Mouse (Mus musculus) brown adipose tissue, adult 24 weeks (tissue): Measurements from ENCODE around the gene Slc12a7. TPM values are rescaled to one million over a fixed set of nuclear protein-coding genes. Genes with fewer than 3 reads are reported as not detected.
"Not testable (repeated sequence)": the region's sequence is repeated elsewhere in the genome, so short reads cannot be mapped to it uniquely, and the experiment has no call there.

Source experiments
- H3K27ac ChIP-seq: fragments of 200-500 bp; replicated peaks from 2 replicates; pipeline ENCODE4 v1.5.1; 2012; ENCODE audit warnings: low read depth, mild to moderate bottlenecking, low read length
- H3K4me1 ChIP-seq: fragments of 200-500 bp; 2 replicates; pipeline ENCODE4 v1.6.1; 2012; ENCODE audit warnings: low read length, mixed read lengths; ENCODE audit not compliant: control insufficient read depth, insufficient read depth, insufficient read length
- H3K4me3 ChIP-seq: fragments of 200-500 bp; 2 replicates; pipeline ENCODE4 v1.5.1; 2012; ENCODE audit warnings: low read depth, mild to moderate bottlenecking, low read length, moderate library complexity; ENCODE audit not compliant: insufficient read depth
- polyA plus RNA-seq: library from polyadenylated mRNA; stranded (reverse); fragments of >200 nt; gene quantifications from 2 replicates; pipeline ENCODE4 v1.2.4, GENCODE M21; 2012; ENCODE audit not compliant: missing spikeins, insufficient read depth, insufficient read length

Slc12a7 gene
- polyA plus RNA-seq, 1 experiment, result 29.3 TPM

- Histone ChIP-seq H3K4me1 (peaks cover 9% of the 10 kb centered on the region), H3K27ac (no peak overlapping the region), H3K4me3 (no peak overlapping the region)
These were observed 2.4 kb downstream of the Slc12a7 start for GRCm38 (mm10) chr13:73735270-73735669.

- no peak overlapping the region for H3K4me3 ChIP-seq
- no peak overlapping the region for H3K27ac ChIP-seq
- H3K4me1 ChIP-seq, result peaks cover 9% of the 10 kb centered on the region
These were observed 3.0 kb downstream of the Slc12a7 start for GRCm38 (mm10) chr13:73735928-73736327.

DNA sequence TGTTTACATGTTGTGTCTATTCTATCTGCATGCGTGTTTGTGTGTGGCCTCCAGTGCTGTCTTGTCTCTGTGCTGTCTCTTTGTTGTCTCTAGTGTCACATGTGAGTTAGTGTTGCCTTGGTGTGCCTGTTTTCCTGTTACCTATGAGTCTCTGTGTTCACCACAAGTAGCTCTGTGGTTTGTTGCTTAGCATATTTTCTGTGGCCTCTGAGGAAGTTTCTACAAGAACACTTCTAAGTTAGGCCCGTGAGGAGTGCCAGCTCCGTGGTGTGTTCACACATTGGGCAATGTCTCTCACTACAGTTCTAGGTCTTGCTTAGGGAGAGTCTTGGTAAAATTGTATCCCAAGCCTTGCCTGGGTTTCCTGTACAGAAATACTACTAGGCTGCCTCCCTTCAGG is 4.0 kb downstream of the Slc12a7 start:
- Histone ChIP-seq H3K27ac (no peak overlapping the region), H3K4me3 (no peak overlapping the region), H3K4me1 (peaks cover 9% of the 10 kb centered on the region)

- H3K4me3 ChIP-seq, H3K27ac ChIP-seq, H3K4me1 ChIP-seq: not testable (repeated sequence)
These were observed 7.6 kb downstream of the Slc12a7 start for GRCm38 (mm10) chr13:73740399-73740944.

- H3K27ac ChIP-seq, result no peak overlapping the region
- no peaks in the 10 kb centered on the region for H3K4me1 ChIP-seq
- H3K4me3 ChIP-seq, result no peak overlapping the region
These were observed 10.1 kb downstream of the Slc12a7 start for GRCm38 (mm10) chr13:73742944-73743343.

DNA sequence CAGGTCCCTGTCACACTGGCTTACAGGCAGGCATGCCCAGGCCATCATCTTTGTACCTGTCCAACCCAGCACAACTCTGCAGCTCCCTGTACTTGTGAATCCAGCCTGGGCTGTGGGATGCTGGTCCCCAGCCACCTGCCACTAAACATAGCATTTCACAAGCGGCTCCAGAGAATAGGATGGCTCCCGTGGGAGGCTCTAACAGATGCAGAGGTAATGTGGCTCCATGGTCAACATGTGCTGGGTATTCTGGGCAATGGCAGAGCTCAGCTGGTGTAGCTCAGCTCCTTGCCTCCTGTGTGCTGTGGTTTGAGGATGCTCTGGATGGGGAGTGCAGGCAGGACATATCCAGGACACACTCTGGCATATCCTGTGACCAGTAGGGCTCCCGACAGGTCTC is 10.8 kb downstream of the Slc12a7 start:
- H3K4me1 ChIP-seq, result no peaks in the 10 kb centered on the region
- no peak overlapping the region for H3K27ac ChIP-seq
- H3K4me3 ChIP-seq, result no peak overlapping the region

DNA sequence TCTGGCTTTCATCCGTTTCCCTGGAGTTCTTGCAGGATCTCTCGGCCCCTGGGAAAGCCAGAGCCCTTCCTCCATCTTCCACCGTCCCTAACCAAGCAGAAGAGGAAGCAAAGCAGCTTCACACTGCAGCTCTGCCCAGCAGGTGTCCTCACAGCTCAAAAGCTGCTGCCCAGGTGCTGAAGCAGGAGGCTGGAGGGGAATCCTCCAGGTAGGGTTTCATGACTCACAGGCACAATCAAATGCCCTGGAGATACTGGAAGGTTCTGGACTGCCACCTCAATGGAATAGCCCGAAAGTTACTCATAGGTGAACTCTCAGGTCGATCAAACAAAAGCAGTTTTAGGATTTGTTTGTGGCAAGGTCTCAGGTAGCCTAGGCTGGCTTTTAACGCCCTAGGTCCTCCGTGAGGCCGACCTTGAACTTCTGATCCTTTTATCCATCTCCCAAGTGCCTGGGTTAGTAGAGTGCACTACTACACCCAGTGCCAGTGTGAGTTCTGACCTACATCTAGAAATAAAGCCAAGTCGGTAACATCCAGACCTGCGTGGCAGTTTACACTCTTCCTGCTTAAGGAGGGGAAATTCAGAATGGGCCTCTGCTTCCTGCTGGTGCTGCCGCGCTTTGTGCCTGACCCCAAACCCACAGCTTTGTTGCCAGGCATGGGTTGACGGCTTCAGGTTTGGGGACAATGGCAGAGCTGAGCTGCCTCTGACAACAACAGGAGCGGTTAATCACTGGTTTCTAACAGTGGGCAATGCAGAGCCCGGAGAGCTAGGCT is 16.0 kb downstream of the Slc12a7 start:
- Histone ChIP-seq H3K27ac (no peak overlapping the region), H3K4me1 (peaks cover 12% of the 10 kb centered on the region; the same call in 1 of the 2 replicates), H3K4me3 (no peak overlapping the region)

- H3K4me1 ChIP-seq, result peaks cover 12% of the 10 kb centered on the region; the same call in 1 of the 2 replicates
- H3K27ac ChIP-seq, result no peak overlapping the region
- H3K4me3 ChIP-seq, result no peak overlapping the region
These were observed 17.5 kb downstream of the Slc12a7 start for GRCm38 (mm10) chr13:73750435-73750834.

DNA sequence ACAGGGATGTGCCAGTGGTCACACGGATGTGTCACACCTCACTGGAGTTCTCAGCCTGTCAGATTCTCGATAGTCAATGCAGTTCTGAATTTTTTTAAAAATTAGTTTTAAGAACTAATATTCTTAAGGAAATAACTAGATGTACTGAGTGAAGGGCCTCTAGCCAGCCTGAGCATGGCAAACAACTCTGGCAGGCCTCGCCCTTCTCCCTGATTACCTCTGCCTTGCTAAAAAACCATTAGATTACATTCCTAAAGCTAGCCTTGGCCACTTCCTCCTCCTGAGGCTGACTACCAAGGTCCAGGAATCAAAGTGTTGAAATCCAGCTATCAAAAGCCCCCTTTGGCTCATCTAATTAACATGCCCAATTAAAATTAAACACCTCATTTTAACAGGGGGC is 18.4 kb downstream of the Slc12a7 start:
- Histone ChIP-seq H3K4me1 (peaks cover 12% of the 10 kb centered on the region; the same call in 1 of the 2 replicates), H3K27ac (no peak overlapping the region), H3K4me3 (no peak overlapping the region)

DNA sequence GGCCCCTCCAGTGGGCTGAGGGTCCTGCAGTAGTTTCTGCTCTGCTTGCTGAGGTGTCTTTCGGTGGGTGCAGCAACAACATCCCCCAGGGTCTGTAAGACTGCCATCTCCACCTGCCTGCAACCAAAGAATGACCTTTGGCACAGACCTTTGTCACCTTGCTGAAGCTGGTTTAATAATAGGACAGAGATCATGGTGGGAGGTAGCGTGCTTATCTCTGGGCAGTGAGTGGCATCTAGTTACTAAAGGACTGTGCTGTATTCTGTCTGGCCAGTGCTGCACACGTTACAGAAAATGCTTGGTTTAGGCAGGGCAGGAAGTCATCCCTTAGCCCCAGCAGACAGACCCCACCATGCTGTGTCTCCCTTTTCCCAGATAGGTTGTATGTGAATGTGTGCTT is 22.9 kb downstream of the Slc12a7 start:
- no peak overlapping the region for H3K27ac ChIP-seq
- H3K4me3 ChIP-seq, result no peak overlapping the region
- H3K4me1 ChIP-seq, result peaks cover 7% of the 10 kb centered on the region; the same call in 1 of the 2 replicates

- no peak overlapping the region for H3K4me3 ChIP-seq
- H3K27ac ChIP-seq, result no peak overlapping the region
- peaks cover 4% of the 10 kb centered on the region; the same call in 1 of the 2 replicates for H3K4me1 ChIP-seq
These were observed 24.0 kb downstream of the Slc12a7 start for GRCm38 (mm10) chr13:73756916-73757315.

DNA sequence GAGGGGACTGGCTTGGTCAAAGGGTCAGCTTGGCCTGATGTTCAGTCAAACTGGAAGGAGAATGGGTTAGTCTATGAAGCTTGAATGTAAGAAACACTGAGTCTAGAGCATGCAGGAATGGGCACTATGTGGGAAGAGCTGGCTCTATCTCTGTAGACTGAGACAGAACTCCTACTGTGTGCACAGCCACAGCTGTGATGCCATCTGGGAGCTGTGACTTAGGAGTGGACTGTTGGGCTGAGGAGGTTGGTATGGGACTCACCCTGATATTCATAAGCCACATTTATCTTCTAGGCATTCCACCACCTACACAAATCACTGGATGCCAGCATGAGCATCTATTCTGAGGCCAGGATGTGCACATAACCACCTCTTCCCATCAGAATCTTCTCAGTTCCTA is 24.5 kb downstream of the Slc12a7 start:
- H3K4me1 ChIP-seq, result peaks cover 3% of the 10 kb centered on the region; the same call in 1 of the 2 replicates
- no peak overlapping the region for H3K4me3 ChIP-seq
- H3K27ac ChIP-seq, result no peak overlapping the region

- Histone ChIP-seq H3K27ac (no peak overlapping the region), H3K4me3 (no peak overlapping the region), H3K4me1 (peaks cover under 1% of the 10 kb centered on the region; the same call in 1 of the 2 replicates)
These were observed 26.7 kb downstream of the Slc12a7 start for GRCm38 (mm10) chr13:73759596-73759995.

GRCm38 (mm10) chr13:73760126-73760525 is 27.2 kb downstream of the Slc12a7 start:
- Histone ChIP-seq H3K4me1 (peaks cover 6% of the 10 kb centered on the region; the same call in 1 of the 2 replicates), H3K4me3 (no peak overlapping the region), H3K27ac (no peak overlapping the region)

GRCm38 (mm10) chr13:73762938-73763337 is 30.0 kb downstream of the Slc12a7 start:
- Histone ChIP-seq H3K4me3 (no peak overlapping the region), H3K4me1 (peaks cover 26% of the 10 kb centered on the region), H3K27ac (no peak overlapping the region; the same call in 1 of the 2 replicates)
